ENCODE assay signal across 8 mouse cellular contexts in genomic region chr13:24802131-24802691, GRCm38 (mm10). TPM values are rescaled to one million over a fixed set of nuclear protein-coding genes. Genes with fewer than 3 reads are reported as not detected.
DNase-seq lines count a peak whose midpoint lies in the region; ATAC-seq and TF ChIP-seq lines count a peak whose summit lies in the region.

No protein-coding gene starts in this region.

- H3K27me3 ChIP-seq in heart, embryonic 12.5 days (replicated peaks): no peaks in the 10 kb centered on the region

- no peak for ATAC-seq in heart, embryonic 12.5 days (ENCODE audit: insufficient number of reproducible peaks, low FRiP score)

- peak overlapping the region; percentile 99 for H3K9ac ChIP-seq in heart, embryonic 12.5 days

- peak; percentile 68 for DNase-seq in 3T3-L1 (ENCODE audit: low read depth, low spot score)
- DNase-seq in MEL-GATA-1-ER (ENCODE audit: extremely low read depth, low read depth): peak; percentile 71
- peak; percentile 23 for DNase-seq in kidney, postnatal 14 days
- peak; percentile 57 for DNase-seq in lung, postnatal 25 days (ENCODE audit: low spot score)
- peak; percentile 53 for DNase-seq in retina, postnatal 1 day
- peak; percentile 23 for DNase-seq in yolk sac, embryonic 10.5 days (ENCODE audit: low spot score)

- no peak for TF ChIP-seq POLR2A in cortical plate, adult 2 months (IDR thresholded peaks at IDR 0.05; ENCODE audit: extremely low read depth, insufficient read depth, low read length)

- no peaks in the 10 kb centered on the region for H3K9me3 ChIP-seq in heart, embryonic 12.5 days (replicated peaks)

- H3K36me3 ChIP-seq in heart, embryonic 12.5 days: peaks cover 13% of the 10 kb centered on the region

- H3K4me1 ChIP-seq in cortical plate, adult 2 months (ENCODE audit: control insufficient read depth, insufficient read depth, low read length): peaks cover 3% of the 10 kb centered on the region; the same call in 1 of the 2 replicates
- H3K4me1 ChIP-seq in heart, embryonic 12.5 days (replicated peaks): peaks cover 16% of the 10 kb centered on the region

- TF ChIP-seq CTCF in cortical plate, adult 2 months (IDR thresholded peaks at IDR 0.05; ENCODE audit: extremely low read depth, insufficient read depth, low read length): no peak

- peak overlapping the region; percentile 65 for H3K4me3 ChIP-seq in cortical plate, adult 2 months (ENCODE audit: insufficient read depth, low read length)
- peak overlapping the region; percentile 100 for H3K4me3 ChIP-seq in heart, embryonic 12.5 days

- WGBS in heart, embryonic 12.5 days: under 1% methylated on average over 26 of the region's 26 CpGs

- H3K27ac ChIP-seq in cortical plate, adult 2 months (ENCODE audit: insufficient read depth, low read length): peak overlapping the region; percentile 35; the same call in 1 of the 2 replicates
- H3K27ac ChIP-seq in heart, embryonic 12.5 days (ENCODE audit: poor library complexity, severe bottlenecking): peak overlapping the region; percentile 99

- peak overlapping the region; percentile 92 for H3K4me2 ChIP-seq in heart, embryonic 12.5 days

RNA-seq across cellular contexts. Expression of gene BC005537, which starts 0.8 kb away (rescaled TPM):
- 115 and 122 TPM in 2 replicates for polyA plus RNA-seq in cortical plate, adult 2 months (2012; rRNA removed)
- 9.4 and 12.6 TPM in 2 replicates for polyA plus RNA-seq in heart, embryonic 12.5 days (2016; fragmentation: Nextera tagmentation; extraction: Ambion mirVana)

RNA-seq across cellular contexts. Expression of gene Acot13, which starts 29.1 kb away (rescaled TPM):
- polyA plus RNA-seq in cortical plate, adult 2 months (2012; rRNA removed): 153 and 169 TPM in 2 replicates
- polyA plus RNA-seq in heart, embryonic 12.5 days (2016; fragmentation: Nextera tagmentation; extraction: Ambion mirVana): 187 and 195 TPM in 2 replicates

RNA-seq across cellular contexts. Expression of gene Tdp2, which starts 29.3 kb away (rescaled TPM):
- 25.2 and 28.8 TPM in 2 replicates for polyA plus RNA-seq in cortical plate, adult 2 months (2012; rRNA removed)
- polyA plus RNA-seq in heart, embryonic 12.5 days (2016; fragmentation: Nextera tagmentation; extraction: Ambion mirVana): 38.5 and 38.9 TPM in 2 replicates

RNA-seq across cellular contexts. Expression of gene Gmnn, which starts 40.5 kb away (rescaled TPM):
- 5.1 and 6.0 TPM in 2 replicates for polyA plus RNA-seq in cortical plate, adult 2 months (2012; rRNA removed)
- polyA plus RNA-seq in heart, embryonic 12.5 days (2016; fragmentation: Nextera tagmentation; extraction: Ambion mirVana): 111 and 114 TPM in 2 replicates

RNA-seq across cellular contexts. Expression of gene D130043K22Rik, which starts 42.7 kb away (rescaled TPM):
- polyA plus RNA-seq in cortical plate, adult 2 months (2012; rRNA removed): 16.4 and 16.8 TPM in 2 replicates
- polyA plus RNA-seq in heart, embryonic 12.5 days (2016; fragmentation: Nextera tagmentation; extraction: Ambion mirVana): 0.28 TPM in 1 of 2 replicates, not detected in the other
